Mouse (Mus musculus) kidney, adult 2 months (tissue): ENCODE measurements around the gene Lgr6.

Experiments used
- CTCF ChIP-seq: fragments of 200-500 bp; conservative IDR thresholded peaks from 2 replicates; pipeline ENCODE4 v1.5.1; 2011; ENCODE audit warnings: low read depth, mild to moderate bottlenecking, control low read depth, low read length, moderate library complexity, mixed read lengths; ENCODE audit not compliant: insufficient read depth, insufficient read length
- POLR2A ChIP-seq: fragments of 200-500 bp; IDR thresholded peaks from one replicate; pipeline ENCODE4 v1.6.1; 2011; ENCODE audit warnings: low read depth, low read length, control low read depth

DNA sequence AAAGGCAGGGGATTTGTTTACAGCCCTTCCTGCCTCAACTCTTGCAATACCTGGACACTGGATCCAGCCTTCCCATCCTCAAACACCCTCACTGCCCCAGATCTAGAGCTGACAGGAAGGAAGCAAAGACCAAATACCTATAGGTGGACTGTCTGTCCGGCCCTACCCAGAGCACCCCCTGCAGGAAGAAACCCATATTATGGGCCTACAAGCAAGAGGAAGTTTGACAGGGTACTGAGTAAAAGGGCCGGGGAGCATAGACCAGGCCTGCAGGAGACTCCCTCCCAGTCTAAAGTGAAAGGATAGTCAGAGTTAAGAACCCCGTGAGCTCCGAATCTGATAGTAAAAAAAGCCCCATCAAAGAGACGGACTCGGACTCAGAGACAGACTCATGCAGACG, 10.4 kb downstream of the Lgr6 start:
- no peak for TF ChIP-seq POLR2A
- TF ChIP-seq CTCF, result no peak
